Mouse (Mus musculus) forelimb bud, embryonic 11.5 days (tissue): Measurements from ENCODE around the gene Flt1.

Source experiments
- DNase-seq: peaks from one replicate; pipeline ENCODE4 v3.0.0-alpha.2; 2012; ENCODE audit warnings: low read depth, low spot score

Gene Flt1

DNA sequence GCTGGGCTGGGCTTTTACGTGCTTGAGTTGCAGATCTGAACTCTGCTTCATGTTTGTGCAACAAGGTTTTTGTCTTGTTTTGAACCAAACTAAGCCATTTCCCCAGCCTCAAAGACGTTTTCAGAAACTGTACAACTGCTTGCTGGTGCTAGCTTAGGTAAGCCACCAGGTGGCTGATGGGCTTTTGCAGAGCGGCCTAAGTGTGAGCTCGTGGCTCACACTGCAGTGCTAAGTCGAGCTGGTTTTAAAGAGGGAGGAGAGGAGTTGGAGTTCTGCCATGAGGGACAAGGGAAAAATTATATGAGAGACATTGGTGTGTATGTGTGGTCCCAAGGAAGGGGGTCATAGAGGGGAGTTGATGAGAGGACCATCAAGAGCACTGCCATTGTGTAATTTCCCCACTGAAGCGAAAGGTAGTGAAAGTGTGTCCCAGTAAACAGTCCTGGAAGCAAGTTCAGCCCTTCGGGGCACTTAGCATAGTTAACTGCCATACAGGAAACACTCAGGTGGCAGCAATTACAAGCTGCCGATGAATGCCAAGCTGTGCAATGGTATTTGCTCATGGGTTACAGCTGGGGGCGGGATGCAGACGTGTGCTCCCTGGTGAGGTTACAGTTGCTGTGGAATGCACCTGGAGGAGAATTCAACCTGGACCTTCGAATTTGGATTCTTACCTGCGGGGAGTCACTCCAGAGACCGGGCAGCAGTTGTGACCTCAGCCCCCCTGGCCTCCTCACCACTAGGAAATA, 173.8 kb downstream of the Flt1 start:
- peak; percentile 31 for DNase-seq

GRCm38 (mm10) chr5:147549016-147549755, 176.6 kb downstream of the Flt1 start:
- no peak for DNase-seq

- DNase-seq: no peak
Measured at GRCm38 (mm10) chr5:147545731-147546241, 180.0 kb downstream of the Flt1 start.

DNA sequence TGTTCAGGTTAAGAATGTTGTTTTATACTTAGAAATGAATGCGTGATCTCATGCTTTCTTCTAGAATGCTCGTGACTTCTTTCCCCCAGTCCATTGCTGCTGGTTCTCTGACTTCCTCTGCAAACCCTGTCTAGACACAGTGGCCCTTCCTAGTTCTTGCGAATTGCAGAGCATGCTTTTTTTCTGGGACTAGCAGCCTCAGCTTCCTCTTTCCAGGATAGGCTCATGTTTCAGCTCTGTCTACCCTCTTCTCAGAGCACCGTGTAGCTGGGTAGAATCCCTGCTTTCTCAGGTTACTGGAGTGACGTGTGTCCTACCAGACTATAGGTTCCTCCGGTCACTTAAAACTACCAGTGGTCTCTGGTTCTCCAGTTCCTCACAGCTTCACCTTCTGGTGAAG, 183.5 kb downstream of the Flt1 start:
- DNase-seq: no peak

DNA sequence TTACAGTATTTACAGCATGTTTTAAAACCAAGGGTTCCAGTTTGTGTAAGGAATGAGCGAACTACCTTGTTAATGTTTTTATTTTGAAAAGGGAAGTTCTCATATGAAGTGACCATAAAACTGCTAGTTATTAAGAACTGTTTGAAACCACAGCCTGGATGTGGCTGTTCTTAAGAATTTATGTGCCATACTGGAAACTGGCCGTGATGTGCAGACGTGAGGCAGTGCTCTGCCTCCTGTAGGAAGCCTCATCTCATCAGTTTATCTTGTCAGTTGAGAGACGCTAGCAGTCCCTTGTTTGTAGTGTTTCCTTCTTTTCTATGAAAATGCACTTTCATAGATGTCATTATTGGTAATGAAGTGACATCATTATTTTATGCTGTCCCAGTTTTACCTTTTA, 186.0 kb downstream of the Flt1 start:
- DNase-seq: no peak

- no peak for DNase-seq
Measured at GRCm38 (mm10) chr5:147539409-147539808, 186.4 kb downstream of the Flt1 start.

DNA sequence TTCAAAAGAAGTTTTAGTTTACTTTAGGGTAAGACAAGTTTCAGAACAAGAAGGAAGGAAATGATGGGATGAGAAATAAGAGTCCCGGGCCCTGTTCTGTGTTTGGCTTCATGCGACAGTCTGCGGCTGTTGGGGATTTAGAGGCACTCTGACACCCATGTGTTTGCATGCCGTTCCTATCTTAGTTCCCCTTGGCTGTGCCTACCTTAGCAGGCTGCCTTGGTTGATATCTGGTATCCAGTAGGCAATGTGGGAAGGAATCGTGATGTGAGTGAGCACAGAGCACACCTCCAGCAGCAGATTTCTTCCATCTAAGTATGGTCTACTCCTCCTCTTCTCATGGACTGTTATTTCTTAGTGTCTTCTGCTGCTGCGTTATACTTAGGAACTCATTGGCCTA, 193.8 kb downstream of the Flt1 start:
- DNase-seq: no peak

- DNase-seq: no peak
Measured at GRCm38 (mm10) chr5:147527788-147528187, 198.0 kb downstream of the Flt1 start.

DNA sequence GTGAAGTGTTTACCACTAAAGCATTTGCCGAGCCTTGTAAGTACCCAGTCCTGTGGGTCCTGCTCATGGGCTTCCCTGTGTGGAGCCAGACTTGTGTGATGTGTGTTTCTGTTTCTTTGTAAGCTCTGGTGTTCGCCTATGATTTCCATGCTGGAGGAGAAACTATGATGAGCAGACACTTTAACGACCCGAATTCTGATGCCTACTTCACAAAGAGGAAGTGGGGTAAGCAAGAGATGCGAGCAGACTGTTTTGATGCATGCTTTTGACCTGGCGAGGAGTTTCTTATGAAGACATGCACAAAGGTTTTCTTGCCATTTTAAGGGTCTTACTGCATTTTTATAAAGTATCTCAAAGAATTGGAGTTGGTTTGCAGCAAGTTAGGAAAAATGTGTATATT, 198.8 kb downstream of the Flt1 start:
- DNase-seq: no peak
